Mouse (Mus musculus) stomach, postnatal 0 days (tissue): ENCODE measurements at regions not wholly inside any gene's neighbourhood (a gene's known extent, or its start where the extent isn't known, plus 50 kb on each side); places are given as distances from the start of the nearest gene placed in this dataset.

Experiments used
- ATAC-seq: fragments of 200-750 bp; cut with Nextera tagmentation; 2 replicates; pipeline ENCODE4 v1.8.0; 2017; ENCODE audit not compliant: low FRiP score, low TSS enrichment
- DNase-seq: peaks from one replicate; pipeline ENCODE4 v3.0.0-alpha.2; 2016; ENCODE audit warnings: low spot score
- H3K27ac ChIP-seq: fragments of 300-500 bp; sonication (generic); replicated peaks from 2 replicates; pipeline ENCODE4 v1.5.1; 2014; ENCODE audit warnings: mild to moderate bottlenecking, control low read depth
- H3K27me3 ChIP-seq: fragments of 300-500 bp; sonication (generic); 2 replicates; pipeline ENCODE4 v1.6.1; 2014; ENCODE audit warnings: low read length; ENCODE audit not compliant: control insufficient read depth, insufficient read depth
- H3K36me3 ChIP-seq: fragments of 300-500 bp; sonication (generic); 2 replicates; pipeline ENCODE4 v1.6.1; 2014; ENCODE audit warnings: low read length, mixed read lengths; ENCODE audit not compliant: control insufficient read depth, insufficient read depth
- H3K4me1 ChIP-seq: fragments of 300-500 bp; sonication (generic); replicated peaks from 2 replicates; pipeline ENCODE4 v1.6.1; 2014; ENCODE audit warnings: antibody characterized with exemption; ENCODE audit not compliant: control insufficient read depth, insufficient read depth
- H3K4me2 ChIP-seq: fragments of 300-500 bp; sonication (generic); replicated peaks from 2 replicates; pipeline ENCODE4 v1.6.1; 2014; ENCODE audit warnings: low read depth, mild to moderate bottlenecking, control low read depth, moderate library complexity
- H3K4me3 ChIP-seq: fragments of 300-500 bp; sonication (generic); 2 replicates; pipeline ENCODE4 v1.5.1; 2014; ENCODE audit warnings: low read depth, low read length, control low read depth
- H3K9ac ChIP-seq: fragments of 300-500 bp; sonication (generic); 2 replicates; pipeline ENCODE4 v1.6.1; 2014; ENCODE audit warnings: mild to moderate bottlenecking, low read length, control low read depth, mixed read lengths
- H3K9me3 ChIP-seq: fragments of 300-500 bp; sonication (generic); 2 replicates; pipeline ENCODE4 v1.6.1; 2016; ENCODE audit warnings: low read length; ENCODE audit not compliant: control insufficient read depth
- CTCF ChIP-seq: IDR thresholded peaks from 2 replicates; pipeline ENCODE4 v1.5.1; 2016; ENCODE audit warnings: antibody characterized with exemption, low read depth, mild to moderate bottlenecking, moderate library complexity
- EP300 ChIP-seq: optimal IDR thresholded peaks from 2 replicates; pipeline ENCODE3; 2016; ENCODE audit warnings: antibody characterized with exemption
- WGBS: fragments of 180-500 bp; shearing (Covaris S2); extraction: QIAGEN DNeasy Blood & Tissue Kit; methylation state at CpG from one replicate; pipeline ENCODE4 v1.1.7; 2014; 5-methylcytosine and 5-hydroxymethylcytosine counted together

DNA sequence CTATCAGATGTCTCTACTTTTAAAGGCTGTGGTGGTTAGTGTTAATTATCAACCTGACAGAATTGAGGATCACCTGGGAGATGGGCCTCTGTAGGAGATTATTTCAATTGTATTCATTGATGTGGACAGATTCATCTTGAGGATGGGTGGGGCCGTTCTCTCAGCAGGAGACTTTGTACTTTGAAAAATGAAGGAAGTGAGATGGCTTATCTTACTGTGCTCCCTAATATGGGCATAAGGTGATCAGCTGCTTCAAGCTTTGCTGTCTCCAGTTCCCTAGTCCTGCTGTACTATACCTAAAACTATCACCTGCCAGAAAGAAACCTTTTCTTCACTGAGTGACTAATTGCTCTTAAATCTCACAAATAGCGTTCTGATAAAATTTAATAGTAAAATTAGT, 159.4 kb downstream of the Rad51ap2 start:
- no peak overlapping the region for H3K9ac ChIP-seq
- H3K4me2 ChIP-seq = no peak overlapping the region
- DNase-seq = no peak
- WGBS = 59% methylated on average over 2 of the region's 2 CpGs
- ATAC-seq = no peak
- TF ChIP-seq CTCF (no peak), EP300 (no peak)
- H3K36me3 ChIP-seq = no peaks in the 10 kb centered on the region
- no peak overlapping the region for H3K27ac ChIP-seq
- no peaks in the 10 kb centered on the region for H3K4me1 ChIP-seq
- H3K4me3 ChIP-seq = no peak overlapping the region
- no peaks in the 10 kb centered on the region for H3K27me3 ChIP-seq
- no peaks in the 10 kb centered on the region for H3K9me3 ChIP-seq

- WGBS = 78% methylated on average over 1 of the region's 1 CpGs
- H3K4me2 ChIP-seq = no peak overlapping the region
- H3K9me3 ChIP-seq = no peaks in the 10 kb centered on the region
- no peak overlapping the region for H3K9ac ChIP-seq
- ATAC-seq (0 out of 2 replicates have a peak, but pooled peaks have one; percentile 53), DNase-seq (no peak)
- TF ChIP-seq CTCF (no peak), EP300 (no peak)
- no peaks in the 10 kb centered on the region for H3K27me3 ChIP-seq
- no peak overlapping the region for H3K4me3 ChIP-seq
- no peaks in the 10 kb centered on the region for H3K36me3 ChIP-seq
- no peaks in the 10 kb centered on the region for H3K4me1 ChIP-seq
- H3K27ac ChIP-seq = no peak overlapping the region
These were observed 167.7 kb downstream of the Rad51ap2 start for GRCm38 (mm10) chr12:11623561-11623960.

- H3K9ac ChIP-seq = no peak overlapping the region
- DNase-seq (no peak), ATAC-seq (no peak)
- TF ChIP-seq CTCF (no peak), EP300 (no peak)
- H3K4me3 ChIP-seq = no peak overlapping the region
- H3K36me3 ChIP-seq = no peaks in the 10 kb centered on the region
- no peak overlapping the region for H3K27ac ChIP-seq
- H3K9me3 ChIP-seq = no peaks in the 10 kb centered on the region
- 84% methylated on average over 1 of the region's 1 CpGs for WGBS
- no peaks in the 10 kb centered on the region for H3K27me3 ChIP-seq
- H3K4me2 ChIP-seq = no peak overlapping the region
- no peaks in the 10 kb centered on the region for H3K4me1 ChIP-seq
These were observed 174.3 kb downstream of the Rad51ap2 start for GRCm38 (mm10) chr12:11630178-11630577.

DNA sequence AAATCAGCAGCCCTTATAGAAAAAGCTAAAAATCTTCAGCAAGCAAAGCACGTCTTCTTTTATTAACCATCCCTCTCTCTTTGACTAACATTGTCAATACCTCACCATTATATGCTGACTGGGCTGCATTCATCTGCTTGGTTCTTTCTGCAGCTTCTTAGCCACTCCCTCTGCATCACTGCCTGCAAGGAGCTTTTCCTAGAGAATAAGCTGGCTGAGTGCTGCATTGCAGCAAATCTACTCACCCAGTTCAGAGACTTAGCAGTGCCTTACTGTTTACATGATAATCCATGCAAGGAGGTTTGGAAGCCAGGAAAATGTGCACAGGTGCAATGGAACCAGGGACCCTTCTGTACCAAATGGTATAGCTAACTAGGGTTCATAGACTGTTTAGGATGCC, 175.9 kb downstream of the Rad51ap2 start:
- WGBS = 69% methylated on average over 1 of the region's 1 CpGs
- no peak for DNase-seq
- Histone ChIP-seq H3K27ac (no peak overlapping the region), H3K36me3 (no peaks in the 10 kb centered on the region), H3K4me3 (no peak overlapping the region), H3K9ac (no peak overlapping the region), H3K4me2 (no peak overlapping the region), H3K4me1 (no peaks in the 10 kb centered on the region), H3K9me3 (no peaks in the 10 kb centered on the region), H3K27me3 (no peaks in the 10 kb centered on the region)
- TF ChIP-seq EP300 (no peak), CTCF (no peak)
- ATAC-seq = no peak

DNA sequence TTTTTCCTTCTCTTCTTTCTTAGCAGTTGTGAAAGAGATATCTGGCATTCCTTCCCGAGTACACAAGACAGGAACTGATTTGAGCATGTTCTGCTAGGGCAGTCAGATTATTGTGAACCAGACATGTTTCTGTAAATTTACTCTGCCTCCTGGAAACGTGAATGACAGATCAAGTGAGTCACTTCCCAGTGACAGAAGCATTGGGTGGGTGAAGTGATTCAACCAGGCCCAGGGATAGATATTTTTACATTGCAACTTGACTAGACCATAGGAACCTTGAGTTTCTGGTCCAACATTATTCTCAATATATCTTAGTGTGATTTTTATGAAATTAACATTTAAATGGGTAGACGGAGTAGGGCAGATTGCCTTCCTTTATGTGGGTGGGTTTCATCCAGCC, 217.4 kb downstream of the Rad51ap2 start:
- H3K27me3 ChIP-seq = no peaks in the 10 kb centered on the region
- no peak overlapping the region for H3K4me3 ChIP-seq
- DNase-seq (no peak), ATAC-seq (no peak)
- TF ChIP-seq CTCF (no peak), EP300 (no peak)
- no peak overlapping the region for H3K4me2 ChIP-seq
- no peaks in the 10 kb centered on the region for H3K9me3 ChIP-seq
- no peaks in the 10 kb centered on the region for H3K4me1 ChIP-seq
- 58% methylated on average over 3 of the region's 3 CpGs for WGBS
- no peak overlapping the region for H3K9ac ChIP-seq
- no peak overlapping the region for H3K27ac ChIP-seq
- H3K36me3 ChIP-seq = no peaks in the 10 kb centered on the region

- TF ChIP-seq EP300 = no peak
- TF ChIP-seq CTCF = no peak
- ATAC-seq = no peak
- WGBS = 76% methylated on average over 3 of the region's 3 CpGs
These were observed 238.9 kb downstream of the Rad51ap2 start for GRCm38 (mm10) chr12:11694797-11695196.

More at GRCm38 (mm10) chr12:11694797-11695196, 238.9 kb downstream of the Rad51ap2 start:
- Histone ChIP-seq H3K36me3 (no peaks in the 10 kb centered on the region), H3K9ac (no peak overlapping the region), H3K4me3 (no peak overlapping the region), H3K9me3 (no peaks in the 10 kb centered on the region), H3K27me3 (no peaks in the 10 kb centered on the region), H3K27ac (no peak overlapping the region), H3K4me1 (no peaks in the 10 kb centered on the region), H3K4me2 (no peak overlapping the region)
- no peak for DNase-seq
